Mouse (Mus musculus) CH12.LX (cell line): Measurements from ENCODE around the gene Ndst2. TPM values are rescaled to one million over a fixed set of nuclear protein-coding genes. Genes with fewer than 3 reads are reported as not detected.

ENCODE experiments used
- DNase-seq: peaks from one replicate; pipeline ENCODE4 v3.0.0-alpha.2; 2013; ENCODE audit errors: extremely low read depth
- H3K27ac ChIP-seq: 2 replicates; pipeline ENCODE4 v1.5.1; 2012; ENCODE audit warnings: low read depth, mild to moderate bottlenecking, control low read depth, moderate library complexity; ENCODE audit not compliant: insufficient read depth
- H3K27me3 ChIP-seq: replicated peaks from 2 replicates; pipeline ENCODE3; 2012; ENCODE audit warnings: inconsistent platforms
- H3K36me3 ChIP-seq, 2 experiments: replicated peaks in 1 of 2; 2 replicates each; pipeline versions ENCODE3 to v1.6.1; 2012; ENCODE audit warnings: inconsistent platforms in 1 of 2, low read length in 1 of 2, mild to moderate bottlenecking in 1 of 2, mixed read lengths in 1 of 2, moderate library complexity in 1 of 2; ENCODE audit not compliant: control insufficient read depth in 1 of 2, insufficient read depth in 1 of 2
- H3K4me1 ChIP-seq, 2 experiments: 2 replicates each; pipeline ENCODE4 v1.6.1; 2012; ENCODE audit warnings: inconsistent platforms in 1 of 2, moderate library complexity in 1 of 2; ENCODE audit not compliant: insufficient read depth in 2 of 2, control insufficient read depth in 1 of 2
- H3K4me2 ChIP-seq: 2 replicates; pipeline ENCODE4 v1.6.1; 2012; ENCODE audit warnings: low read depth, mild to moderate bottlenecking, control low read depth; ENCODE audit not compliant: poor library complexity, insufficient read depth, severe bottlenecking
- H3K4me3 ChIP-seq, 3 experiments: fragments of 150-350 bp in 1 of 3; sonication (generic) in 1 of 3; replicated peaks in 1 of 3; 2 replicates each; pipeline versions ENCODE3 to v1.5.1; 2011 to 2012; ENCODE audit warnings: low read depth in 2 of 3, low read length in 2 of 3, mild to moderate bottlenecking in 2 of 3, moderate library complexity in 2 of 3, control low read depth in 1 of 3, improper control_type of control experiment in 1 of 3, inconsistent platforms in 1 of 3, mixed read lengths in 1 of 3; ENCODE audit not compliant: poor library complexity in 1 of 3
- H3K79me2 ChIP-seq: replicated peaks from 2 replicates; pipeline ENCODE4 v1.6.1; 2012; ENCODE audit warnings: mild to moderate bottlenecking, moderate library complexity; ENCODE audit not compliant: control insufficient read depth, poor library complexity, insufficient read depth, severe bottlenecking; ENCODE audit errors: extremely low read depth
- H3K9ac ChIP-seq: 2 replicates; pipeline ENCODE4 v1.6.1; 2012; ENCODE audit warnings: low read depth, mild to moderate bottlenecking, control low read depth, moderate library complexity; ENCODE audit not compliant: insufficient read depth
- H3K9me3 ChIP-seq: replicated peaks from 2 replicates; pipeline ENCODE3; 2012; ENCODE audit warnings: low read length, inconsistent platforms, mixed read lengths
- BHLHE40 ChIP-seq: IDR thresholded peaks from 2 replicates; pipeline ENCODE4 v1.6.1; 2011; ENCODE audit warnings: mild to moderate bottlenecking, low read depth, low read length, improper control_type of control experiment
- CTCF ChIP-seq, 2 experiments: IDR thresholded peaks in 1 of 2; conservative IDR thresholded peaks in 1 of 2; 2 replicates each; pipeline ENCODE4 v1.5.1; 2011 to 2012; ENCODE audit warnings: low read depth in 2 of 2, low read length in 2 of 2, improper control_type of control experiment in 1 of 2, inconsistent platforms in 1 of 2, mild to moderate bottlenecking in 1 of 2, moderate library complexity in 1 of 2
- ELF1 ChIP-seq: IDR thresholded peaks from 2 replicates; pipeline ENCODE4 v1.6.1; 2014; ENCODE audit warnings: low read depth, mild to moderate bottlenecking, inconsistent platforms, low read length, improper control_type of control experiment
- IRF4 ChIP-seq: IDR thresholded peaks from 2 replicates; pipeline ENCODE4 v1.6.1; 2014; ENCODE audit warnings: low read depth, mild to moderate bottlenecking, inconsistent platforms, low read length, improper control_type of control experiment
- MAX ChIP-seq: IDR thresholded peaks from 2 replicates; pipeline ENCODE4 v1.6.1; 2011; ENCODE audit warnings: low read length, improper control_type of control experiment
- MEF2A ChIP-seq: IDR thresholded peaks from 2 replicates; pipeline ENCODE4 v1.6.1; 2014; ENCODE audit warnings: low read depth, mild to moderate bottlenecking, inconsistent platforms, low read length, improper control_type of control experiment, borderline replicate concordance
- MYC ChIP-seq: IDR thresholded peaks from 2 replicates; pipeline ENCODE4 v1.6.1; 2011; ENCODE audit warnings: low read depth, mild to moderate bottlenecking, improper control_type of control experiment, low read length
- NRF1 ChIP-seq: IDR thresholded peaks from 2 replicates; pipeline ENCODE4 v1.6.1; 2014; ENCODE audit warnings: low read depth, mild to moderate bottlenecking, inconsistent platforms, low read length, improper control_type of control experiment, moderate library complexity
- POLR2A ChIP-seq: IDR thresholded peaks from 2 replicates; pipeline ENCODE4 v1.6.1; 2011; ENCODE audit warnings: low read depth, mild to moderate bottlenecking, improper control_type of control experiment, low read length
- POLR2AphosphoS2 ChIP-seq: IDR thresholded peaks from 2 replicates; pipeline ENCODE4 v1.6.1; 2011; ENCODE audit warnings: low read depth, low read length, improper control_type of control experiment
- RCOR1 ChIP-seq: conservative IDR thresholded peaks from 2 replicates; pipeline ENCODE4 v1.6.1; 2012; ENCODE audit warnings: low read depth, mild to moderate bottlenecking, inconsistent platforms, low read length, improper control_type of control experiment
- SMC3 ChIP-seq: IDR thresholded peaks from 2 replicates; pipeline ENCODE4 v1.6.1; 2011; ENCODE audit warnings: low read depth, low read length, improper control_type of control experiment
- TBP ChIP-seq: conservative IDR thresholded peaks from 2 replicates; pipeline ENCODE4 v1.6.1; 2011; ENCODE audit warnings: low read depth, low read length, improper control_type of control experiment
- TCF12 ChIP-seq: IDR thresholded peaks from 2 replicates; pipeline ENCODE4 v1.6.1; 2014; ENCODE audit warnings: low read depth, mild to moderate bottlenecking, inconsistent platforms, low read length, improper control_type of control experiment
- UBTF ChIP-seq: IDR thresholded peaks from 2 replicates; pipeline ENCODE4 v1.6.1; 2012; ENCODE audit warnings: low read depth, mild to moderate bottlenecking, inconsistent platforms, low read length, improper control_type of control experiment, moderate library complexity
- ZMIZ1 ChIP-seq: IDR thresholded peaks from 2 replicates; pipeline ENCODE4 v1.6.1; 2012; ENCODE audit warnings: low read depth, mild to moderate bottlenecking, inconsistent platforms, low read length, improper control_type of control experiment
- dilution Hi-C: fragments of 300-500 bp; cut with MboI; formaldehyde crosslinking; loops from 2 replicates; pipeline ENCODE4 v1.14.3; 2020; ENCODE audit warnings: low sequenced_read_pairs; ENCODE audit not compliant: extremely low pct_unique_long_range_greater_than_20kb, extremely low pct_ligation_motif_present
- in situ Hi-C: fragments of 300-500 bp; cut with MboI; formaldehyde crosslinking; loops from 3 replicates; pipeline ENCODE4 v1.14.3; 2019; ENCODE audit warnings: low sequenced_read_pairs, low pct_ligation_motif_present, low pct_unique_long_range_greater_than_20kb, mixed read lengths
- polyA plus RNA-seq: library from polyadenylated mRNA; unstranded; fragments of >175 nt; gene quantifications from 2 replicates; pipeline ENCODE4 v1.2.1, GENCODE M21; 2012; ENCODE audit warnings: low read depth; ENCODE audit not compliant: insufficient read length
- total RNA-seq, 2 experiments: library from RNA; depleted of rRNA; stranded (reverse); fragments of 300-350 nt in 1 of 2; fragments of >200 nt in 1 of 2; gene quantifications; 2 replicates each; pipeline ENCODE4 v1.2.3; 2012 to 2014

Ndst2 gene
- total and polyA plus RNA-seq, 3 experiments = 11.4 to 18.0 (median 17.8) TPM

DNA sequence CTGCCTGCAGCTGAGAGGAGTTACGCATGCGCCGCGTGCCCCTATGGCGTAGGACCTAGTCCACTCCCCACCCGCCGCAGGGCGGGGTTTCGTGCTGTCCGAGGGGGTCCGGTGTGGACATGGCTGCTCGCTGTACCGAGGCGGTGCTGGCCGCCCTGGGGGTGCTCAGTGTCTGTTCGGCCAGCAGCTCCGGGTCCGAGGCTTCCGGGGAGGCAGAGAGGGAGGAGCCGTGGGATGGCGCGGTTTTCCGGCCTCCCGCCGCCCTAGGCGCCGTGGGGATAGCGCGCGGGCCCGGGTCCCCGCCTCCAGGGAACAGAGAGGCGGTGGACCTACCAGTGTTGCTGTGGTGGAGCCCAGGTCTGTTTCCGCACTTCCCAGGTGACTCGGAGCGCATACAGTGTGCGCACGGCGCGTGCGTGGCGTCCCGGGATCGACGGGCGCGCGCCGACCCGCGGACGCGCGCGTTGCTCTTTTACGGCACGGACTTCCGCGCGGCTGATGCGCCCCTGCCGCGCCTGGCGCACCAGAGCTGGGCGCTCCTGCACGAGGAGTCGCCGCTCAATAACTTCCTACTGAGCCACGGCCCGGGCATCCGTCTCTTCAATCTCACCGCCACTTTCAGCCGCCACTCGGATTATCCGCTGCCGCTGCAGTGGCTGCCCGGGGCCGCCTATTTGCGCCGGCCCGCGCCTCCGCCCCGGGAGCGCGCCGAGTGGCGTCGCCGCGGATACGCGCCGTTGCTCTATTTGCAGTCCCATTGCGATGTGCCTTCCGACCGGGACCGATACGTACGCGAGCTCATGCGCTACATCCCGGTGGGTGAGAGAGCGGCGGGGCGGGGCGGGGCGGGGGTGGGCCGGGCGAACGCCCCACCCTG is 39.2 kb downstream of the Ndst2 start, which contains the start of gene Fut11 (continued):
- TF ChIP-seq RCOR1 (no peak), UBTF (peak; percentile 59; the same call in 1 of the 2 replicates), POLR2A (peak; percentile 49; the same call in 1 of the 2 replicates), MYC (peak; percentile 65; the same call in 1 of the 2 replicates), CTCF (conservative IDR thresholded peaks at IDR 0.05 in 1 of 2, IDR thresholded peaks at IDR 0.05 in 1 of 2; ENCODE audit: low read depth in 2 of 2, low read length in 2 of 2) (no peak), TCF12 (0 out of 2 replicates have a peak, but pooled peaks have one; percentile 27), MEF2A (no peak), BHLHE40 (peak; percentile 55; the same call in 1 of the 2 replicates), ELF1 (peak; percentile 71), MAX (peak; percentile 50; the same call in 1 of the 2 replicates), NRF1 (peak; percentile 84)

DNA sequence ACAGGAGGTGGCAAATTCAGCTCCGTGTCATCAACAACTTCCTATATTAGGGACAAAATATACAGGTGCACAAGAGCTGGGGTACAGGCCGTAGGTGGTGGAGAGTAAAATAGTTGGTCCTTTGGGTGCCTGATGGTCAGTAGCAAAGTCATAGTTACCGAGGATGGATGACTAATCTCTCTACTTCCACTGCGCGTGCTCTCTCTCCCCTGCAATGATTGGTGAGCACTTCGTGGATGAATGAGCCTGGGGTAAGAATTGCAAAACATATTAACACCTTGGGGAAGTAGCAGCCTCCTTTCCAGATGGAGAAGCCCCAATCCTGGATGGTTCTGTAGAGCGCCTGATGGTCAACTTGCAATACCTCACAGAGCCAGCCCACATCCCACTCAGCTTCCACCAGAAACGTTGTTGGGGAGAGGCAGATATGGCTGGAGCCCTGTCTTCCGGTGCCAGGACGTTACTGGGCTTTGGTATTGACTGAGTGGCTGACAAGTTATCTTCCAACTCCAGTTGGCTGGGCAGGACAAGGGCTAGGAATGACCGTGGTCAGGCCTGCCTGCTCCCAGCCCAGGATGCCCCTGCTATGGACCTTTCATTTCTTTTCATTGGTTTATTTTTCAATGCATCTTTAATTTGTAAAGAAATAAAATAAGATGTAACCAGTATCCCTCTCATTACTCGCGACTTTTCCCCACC is 40.0 kb downstream of the Ndst2 start:
- no peak for DNase-seq
- Histone ChIP-seq H3K27ac (peak overlapping the region; percentile 87), H3K36me3 (peaks cover 44 to 88% of the 10 kb centered on the region in 2 experiments), H3K27me3 (no peaks in the 10 kb centered on the region), H3K4me1 (peaks cover 18 to 51% of the 10 kb centered on the region in 2 experiments), H3K4me3 (peak overlapping the region; percentile 54 to 71 (median 65)), H3K79me2 (peaks cover 40% of the 10 kb centered on the region), H3K9me3 (no peaks in the 10 kb centered on the region), H3K9ac (peak overlapping the region; percentile 79; the same call in 1 of the 2 replicates), H3K4me2 (peak overlapping the region; percentile 44)
- dilution Hi-C loops = no loop called here
- TF ChIP-seq ZMIZ1 (peak; percentile 51; the same call in 1 of the 2 replicates), NRF1 (peak; percentile 72), TBP (no peak), CTCF (conservative IDR thresholded peaks at IDR 0.05 in 1 of 2, IDR thresholded peaks at IDR 0.05 in 1 of 2; ENCODE audit: low read depth in 2 of 2, low read length in 2 of 2) (no peak), IRF4 (peak; percentile 74; the same call in 1 of the 2 replicates), BHLHE40 (peak; percentile 53)
- in situ Hi-C loops = no loop called here

DNA sequence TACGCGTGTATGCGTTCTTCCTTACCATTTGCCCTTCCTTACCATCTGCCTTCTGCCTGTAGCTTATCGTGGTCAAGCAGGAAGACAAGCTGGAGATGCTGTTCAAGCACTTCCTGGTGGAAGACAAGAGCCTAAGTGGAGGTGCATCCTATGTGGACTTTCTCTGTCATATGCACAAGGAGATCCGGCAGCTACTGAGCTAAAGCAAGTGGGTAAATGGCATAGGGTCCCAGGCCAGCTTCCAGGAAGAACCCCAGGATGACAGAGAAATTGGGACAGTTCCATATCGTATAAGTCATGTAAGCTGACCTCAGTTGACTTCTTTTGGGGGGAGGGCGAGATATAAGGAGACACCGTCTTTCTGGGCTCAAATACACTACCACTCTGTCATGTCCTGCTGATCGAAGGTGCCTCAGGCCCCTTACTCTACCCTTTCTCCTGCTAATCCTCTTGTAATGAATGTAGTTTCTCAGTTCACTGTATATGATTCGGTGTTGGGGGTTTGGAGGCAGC is 40.7 kb downstream of the Ndst2 start:
- in situ Hi-C loops = no loop called here
- Histone ChIP-seq H3K4me1 (peaks cover 18 to 44% of the 10 kb centered on the region in 2 experiments), H3K79me2 (peaks cover 33% of the 10 kb centered on the region), H3K27me3 (no peaks in the 10 kb centered on the region), H3K27ac (peak overlapping the region; percentile 87), H3K9ac (no peak overlapping the region), H3K4me3 (no peak overlapping the region), H3K4me2 (no peak overlapping the region)
- TF ChIP-seq POLR2AphosphoS2 (peak; percentile 40; the same call in 1 of the 2 replicates), SMC3 (no peak)
- TF ChIP-seq, all 38 proteins: peak for 1
- H3K9me3 ChIP-seq = no peaks in the 10 kb centered on the region
- H3K36me3 ChIP-seq = peaks cover 51 to 88% of the 10 kb centered on the region in 2 experiments
- no peak for DNase-seq
- dilution Hi-C loops = no loop called here
